8 mouse cellular contexts compared by ENCODE assay signal in the genomic region with DNA sequence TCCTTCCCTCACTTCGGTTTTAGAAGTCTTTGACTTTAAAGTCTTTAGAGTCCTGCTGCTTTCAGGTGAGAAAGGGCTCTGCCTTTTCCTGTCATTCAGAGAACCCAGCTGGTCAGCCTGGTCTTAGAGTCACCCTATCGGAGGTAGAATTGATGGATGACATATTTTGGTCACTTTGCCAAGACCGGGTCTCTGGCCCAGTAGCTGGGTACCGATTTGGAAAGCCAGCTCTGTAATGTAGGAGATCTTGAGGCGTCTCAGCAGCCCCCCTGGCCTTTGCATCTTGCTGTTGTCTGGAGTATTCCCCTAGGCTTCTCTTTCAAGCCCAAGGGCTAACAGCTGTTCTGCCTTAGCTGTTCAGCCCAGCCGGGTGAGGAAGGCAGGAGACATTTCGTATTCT. TPM values are rescaled to one million over a fixed set of nuclear protein-coding genes. Genes with fewer than 3 reads are reported as not detected.
DNase-seq lines count a peak whose midpoint lies in the region; ATAC-seq lines count a peak whose summit lies in the region.

No protein-coding gene starts in this region.

- H3K9me3 ChIP-seq in heart, embryonic 15.5 days (replicated peaks), result no peaks in the 10 kb centered on the region
- no peaks in the 10 kb centered on the region for H3K9me3 ChIP-seq in liver, embryonic 12.5 days (replicated peaks)
- no peaks in the 10 kb centered on the region for H3K9me3 ChIP-seq in stomach, embryonic 16.5 days (replicated peaks; ENCODE audit: control insufficient read depth, low read length)

- DNase-seq in kidney, adult 11 months, result peak; percentile 16
- DNase-seq in kidney, adult 9 months, result no peak
- DNase-seq in urinary bladder, adult 18-20 months (ENCODE audit: low spot score in 2 of 2), result no peak
- DNase-seq in adrenal gland, adult 18-20 months (ENCODE audit: low spot score in 2 of 2), result no peak

- H3K9ac ChIP-seq in heart, embryonic 15.5 days, result peak overlapping the region; percentile 43
- peak overlapping the region; percentile 66 for H3K9ac ChIP-seq in liver, embryonic 12.5 days
- H3K9ac ChIP-seq in stomach, embryonic 16.5 days (ENCODE audit: low read length), result peak overlapping the region; percentile 82

- no peaks in the 10 kb centered on the region; the same call in 1 of the 2 replicates for H3K4me1 ChIP-seq in brown adipose tissue, adult 24 weeks (ENCODE audit: control insufficient read depth, insufficient read depth, insufficient read length, low read length)
- peaks cover 23% of the 10 kb centered on the region for H3K4me1 ChIP-seq in heart, embryonic 15.5 days (replicated peaks)
- peaks cover 33% of the 10 kb centered on the region for H3K4me1 ChIP-seq in liver, embryonic 12.5 days
- H3K4me1 ChIP-seq in stomach, embryonic 16.5 days (ENCODE audit: control insufficient read depth, insufficient read depth, low read length), result peaks cover 20% of the 10 kb centered on the region

- H3K36me3 ChIP-seq in heart, embryonic 15.5 days, result no peaks in the 10 kb centered on the region
- H3K36me3 ChIP-seq in liver, embryonic 12.5 days, result no peaks in the 10 kb centered on the region
- H3K36me3 ChIP-seq in stomach, embryonic 16.5 days (ENCODE audit: control insufficient read depth, insufficient read depth, low read length), result no peaks in the 10 kb centered on the region

- peak overlapping the region; percentile 86 for H3K4me2 ChIP-seq in heart, embryonic 15.5 days
- H3K4me2 ChIP-seq in liver, embryonic 12.5 days, result peak overlapping the region; percentile 86
- peak overlapping the region; percentile 99 for H3K4me2 ChIP-seq in stomach, embryonic 16.5 days (ENCODE audit: low read depth, low read length)

- 11% methylated on average over 7 of the region's 7 CpGs for WGBS in heart, embryonic 15.5 days
- 12% methylated on average over 7 of the region's 7 CpGs for WGBS in liver, embryonic 12.5 days (ENCODE audit: insufficient replicate concordance)
- 5% methylated on average over 7 of the region's 7 CpGs for whole genome bisulfite sequencing in stomach, embryonic 16.5 days

- H3K27me3 ChIP-seq in heart, embryonic 15.5 days, result no peaks in the 10 kb centered on the region
- no peaks in the 10 kb centered on the region for H3K27me3 ChIP-seq in liver, embryonic 12.5 days (replicated peaks)
- H3K27me3 ChIP-seq in stomach, embryonic 16.5 days (ENCODE audit: control insufficient read depth, insufficient read depth, low read length), result no peaks in the 10 kb centered on the region

- peak overlapping the region; percentile 53 for H3K4me3 ChIP-seq in brown adipose tissue, adult 24 weeks (ENCODE audit: insufficient read depth, low read depth, low read length)
- peak overlapping the region; percentile 56 for H3K4me3 ChIP-seq in heart, embryonic 15.5 days
- H3K4me3 ChIP-seq in liver, embryonic 12.5 days, result peak overlapping the region; percentile 61
- H3K4me3 ChIP-seq in stomach, embryonic 16.5 days (replicated peaks; ENCODE audit: low read length), result peak overlapping the region; percentile 61

- ATAC-seq in heart, embryonic 15.5 days (replicated peaks; ENCODE audit: insufficient number of reproducible peaks, insufficient read depth, low FRiP score, low read depth), result no peak
- no peak for ATAC-seq in liver, embryonic 12.5 days
- no peak for ATAC-seq in stomach, embryonic 16.5 days (ENCODE audit: insufficient read depth, low FRiP score)

- H3K27ac ChIP-seq in brown adipose tissue, adult 24 weeks (replicated peaks; ENCODE audit: low read depth, low read length), result no peak overlapping the region
- no peak overlapping the region for H3K27ac ChIP-seq in heart, embryonic 15.5 days
- no peak overlapping the region for H3K27ac ChIP-seq in liver, embryonic 12.5 days
- peak overlapping the region; percentile 75 for H3K27ac ChIP-seq in stomach, embryonic 16.5 days (ENCODE audit: low read length)

RNA-seq across cellular contexts. Expression of a gene that starts 0.6 kb away (rescaled TPM):
- 0.38 and 1.7 TPM in 2 replicates for polyA plus RNA-seq in brown adipose tissue, adult 24 weeks (2012; ENCODE audit: insufficient read depth, insufficient read length, missing spikeins)
- polyA plus RNA-seq in heart, embryonic 15.5 days (2015; fragmentation: Nextera tagmentation; extraction: Ambion mirVana), result 3.7 and 7.8 TPM in 2 replicates
- 4.8 and 5.2 TPM in 2 replicates for polyA plus RNA-seq in liver, embryonic 12.5 days (2016; fragmentation: Nextera tagmentation; extraction: Ambion mirVana)
- 23.3 and 27.7 TPM in 2 replicates for polyA plus RNA-seq in stomach, embryonic 16.5 days (2015; fragmentation: Nextera tagmentation; extraction: Ambion mirVana)
- 10 to 100 TPM; 22.9 to 29.6 TPM for total RNA-seq in adrenal gland, adult 18-20 months (2021)

RNA-seq across cellular contexts. Expression of a gene that starts 5.0 kb away (rescaled TPM):
- polyA plus RNA-seq in brown adipose tissue, adult 24 weeks (2012; ENCODE audit: insufficient read depth, insufficient read length, missing spikeins), result 4.4 and 5.4 TPM in 2 replicates
- polyA plus RNA-seq in heart, embryonic 15.5 days (2015; fragmentation: Nextera tagmentation; extraction: Ambion mirVana), result 4.7 and 8.0 TPM in 2 replicates
- polyA plus RNA-seq in liver, embryonic 12.5 days (2016; fragmentation: Nextera tagmentation; extraction: Ambion mirVana), result 8.0 and 8.3 TPM in 2 replicates
- polyA plus RNA-seq in stomach, embryonic 16.5 days (2015; fragmentation: Nextera tagmentation; extraction: Ambion mirVana), result 15.6 and 18.7 TPM in 2 replicates
- total RNA-seq in adrenal gland, adult 18-20 months (2021), result 10 to 100 TPM; 11.0 to 13.8 TPM

RNA-seq across cellular contexts. Expression of a gene that starts 56.4 kb away (rescaled TPM):
- not detected in 2 replicates for polyA plus RNA-seq in brown adipose tissue, adult 24 weeks (2012; ENCODE audit: insufficient read depth, insufficient read length, missing spikeins)
- not detected in 2 replicates for polyA plus RNA-seq in heart, embryonic 15.5 days (2015; fragmentation: Nextera tagmentation; extraction: Ambion mirVana)
- polyA plus RNA-seq in liver, embryonic 12.5 days (2016; fragmentation: Nextera tagmentation; extraction: Ambion mirVana), result not detected in 2 replicates
- polyA plus RNA-seq in stomach, embryonic 16.5 days (2015; fragmentation: Nextera tagmentation; extraction: Ambion mirVana), result 0.10 and 0.40 TPM in 2 replicates
- under 1 TPM; 0.29 to 0.80 TPM for total RNA-seq in adrenal gland, adult 18-20 months (2021)

RNA-seq across cellular contexts. Expression of a gene that starts 57.1 kb away (rescaled TPM):
- not detected in 2 replicates for polyA plus RNA-seq in brown adipose tissue, adult 24 weeks (2012; ENCODE audit: insufficient read depth, insufficient read length, missing spikeins)
- polyA plus RNA-seq in heart, embryonic 15.5 days (2015; fragmentation: Nextera tagmentation; extraction: Ambion mirVana), result not detected in 2 replicates
- polyA plus RNA-seq in liver, embryonic 12.5 days (2016; fragmentation: Nextera tagmentation; extraction: Ambion mirVana), result not detected in 2 replicates
- not detected in 2 replicates for polyA plus RNA-seq in stomach, embryonic 16.5 days (2015; fragmentation: Nextera tagmentation; extraction: Ambion mirVana)
- not detected for total RNA-seq in adrenal gland, adult 18-20 months (2021)

RNA-seq across cellular contexts. Expression of a gene that starts 60.0 kb away (rescaled TPM):
- polyA plus RNA-seq in brown adipose tissue, adult 24 weeks (2012; ENCODE audit: insufficient read depth, insufficient read length, missing spikeins), result 61.5 and 64.5 TPM in 2 replicates
- 31.3 and 33.1 TPM in 2 replicates for polyA plus RNA-seq in heart, embryonic 15.5 days (2015; fragmentation: Nextera tagmentation; extraction: Ambion mirVana)
- polyA plus RNA-seq in liver, embryonic 12.5 days (2016; fragmentation: Nextera tagmentation; extraction: Ambion mirVana), result 12.6 and 13.0 TPM in 2 replicates
- polyA plus RNA-seq in stomach, embryonic 16.5 days (2015; fragmentation: Nextera tagmentation; extraction: Ambion mirVana), result 36.8 and 38.6 TPM in 2 replicates
- 100 to 1,000 TPM; 112 to 150 TPM for total RNA-seq in adrenal gland, adult 18-20 months (2021)
